Mouse (Mus musculus) adrenal gland, postnatal 10 days (tissue): Measurements from ENCODE around the gene Fstl3. TPM values are rescaled to one million over a fixed set of nuclear protein-coding genes. Genes with fewer than 3 reads are reported as not detected.

ENCODE experiments used
- DNase-seq: peaks from one replicate; pipeline ENCODE4 v3.0.0; 2021; ENCODE audit warnings: mixed read lengths
- total RNA-seq, 2 experiments: library from RNA; stranded (reverse); gene quantifications; 2 replicates each; pipeline ENCODE4 v1.2.3; 2021

The Fstl3 gene
- total RNA-seq, 2 experiments from 2014 or later, result 5.5 to 5.7 TPM

DNA sequence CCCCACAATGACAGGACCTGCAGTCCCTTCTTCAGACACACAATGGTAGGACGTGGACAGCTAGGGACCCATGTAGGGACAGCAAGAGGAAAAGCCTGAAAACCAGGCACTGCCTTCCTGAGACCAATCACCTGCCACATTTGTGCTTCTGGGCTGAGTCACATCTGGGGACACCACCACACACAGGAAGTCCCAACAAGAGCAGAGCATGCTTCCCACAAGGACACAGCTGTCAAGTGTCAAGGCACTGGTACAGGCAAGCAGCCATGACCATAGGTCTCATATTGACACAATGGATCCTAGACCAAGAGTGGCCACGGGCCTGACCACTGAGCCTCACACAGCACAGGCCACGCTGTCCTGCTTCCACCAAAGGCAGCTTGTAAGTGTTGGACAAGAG is 14.2 kb upstream of the Fstl3 start:
- no peak for DNase-seq

DNA sequence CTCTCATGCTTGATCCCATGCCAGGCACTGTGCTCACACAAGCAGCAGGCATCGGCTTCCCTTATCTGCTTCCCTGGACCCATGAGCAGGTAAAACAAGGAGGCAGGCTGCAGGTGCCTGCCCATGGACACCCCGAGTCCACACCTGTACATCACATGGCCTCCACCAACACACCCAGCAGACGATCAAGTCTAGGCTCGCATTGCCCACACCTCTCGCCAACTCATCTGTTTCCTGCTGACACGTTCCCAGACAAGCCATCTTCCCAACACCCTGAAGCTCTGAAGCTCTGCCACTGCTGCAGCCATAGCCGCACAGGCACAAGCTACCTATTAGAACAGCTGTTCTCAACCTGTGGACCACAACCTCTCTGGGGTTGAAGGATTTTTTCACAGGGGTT is 12.8 kb upstream of the Fstl3 start:
- DNase-seq, result no peak

DNA sequence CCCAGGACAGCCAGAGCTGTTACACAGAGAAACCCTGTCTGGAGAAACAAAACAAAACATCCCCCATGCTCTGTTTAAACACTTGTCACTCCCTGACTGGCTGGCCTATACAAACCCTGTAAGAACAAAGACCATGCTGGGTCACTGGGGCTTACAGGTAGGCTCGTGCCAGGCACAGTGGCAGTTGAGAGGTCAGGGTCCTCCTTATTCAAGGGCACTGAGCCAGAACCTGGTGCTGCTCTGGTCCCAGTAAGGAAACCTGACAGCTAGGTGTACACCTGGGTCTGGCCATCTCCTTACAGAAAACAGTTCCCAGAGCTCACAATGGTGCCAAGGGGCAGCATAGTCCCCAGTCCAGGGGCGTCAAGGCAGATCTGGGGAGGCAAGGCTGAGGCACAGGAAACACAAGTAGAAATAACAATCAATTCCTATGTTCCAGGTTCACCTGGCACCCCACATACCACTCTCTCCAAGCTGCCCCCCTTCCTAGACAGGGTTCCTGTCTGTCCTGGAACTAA is 11.8 kb upstream of the Fstl3 start:
- no peak for DNase-seq

DNA sequence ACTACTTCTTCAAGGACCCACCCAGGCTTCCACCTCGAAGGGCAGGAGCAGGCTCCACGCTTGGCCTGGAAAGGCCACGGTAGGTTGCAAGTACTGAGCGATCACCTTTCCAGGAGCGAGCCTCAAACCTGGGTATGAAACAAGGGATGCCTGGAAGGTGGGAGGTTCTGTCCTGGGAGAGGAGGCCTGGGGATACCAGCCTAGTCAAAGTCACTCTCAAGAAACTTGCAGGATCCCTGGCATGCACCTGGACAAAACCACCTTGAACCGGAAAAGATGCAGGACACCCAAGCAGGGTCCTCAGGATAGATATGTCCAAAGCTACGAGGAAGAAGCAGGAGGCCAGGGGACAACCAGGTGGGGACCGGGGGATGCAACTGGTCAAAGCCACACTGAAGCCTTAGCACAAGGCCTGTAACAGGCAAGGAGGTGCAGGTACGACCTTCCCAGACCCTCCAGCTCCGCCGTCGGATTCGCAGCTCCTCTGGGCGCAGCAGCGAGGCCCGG is 11.0 kb upstream of the Fstl3 start:
- no peak for DNase-seq

DNA sequence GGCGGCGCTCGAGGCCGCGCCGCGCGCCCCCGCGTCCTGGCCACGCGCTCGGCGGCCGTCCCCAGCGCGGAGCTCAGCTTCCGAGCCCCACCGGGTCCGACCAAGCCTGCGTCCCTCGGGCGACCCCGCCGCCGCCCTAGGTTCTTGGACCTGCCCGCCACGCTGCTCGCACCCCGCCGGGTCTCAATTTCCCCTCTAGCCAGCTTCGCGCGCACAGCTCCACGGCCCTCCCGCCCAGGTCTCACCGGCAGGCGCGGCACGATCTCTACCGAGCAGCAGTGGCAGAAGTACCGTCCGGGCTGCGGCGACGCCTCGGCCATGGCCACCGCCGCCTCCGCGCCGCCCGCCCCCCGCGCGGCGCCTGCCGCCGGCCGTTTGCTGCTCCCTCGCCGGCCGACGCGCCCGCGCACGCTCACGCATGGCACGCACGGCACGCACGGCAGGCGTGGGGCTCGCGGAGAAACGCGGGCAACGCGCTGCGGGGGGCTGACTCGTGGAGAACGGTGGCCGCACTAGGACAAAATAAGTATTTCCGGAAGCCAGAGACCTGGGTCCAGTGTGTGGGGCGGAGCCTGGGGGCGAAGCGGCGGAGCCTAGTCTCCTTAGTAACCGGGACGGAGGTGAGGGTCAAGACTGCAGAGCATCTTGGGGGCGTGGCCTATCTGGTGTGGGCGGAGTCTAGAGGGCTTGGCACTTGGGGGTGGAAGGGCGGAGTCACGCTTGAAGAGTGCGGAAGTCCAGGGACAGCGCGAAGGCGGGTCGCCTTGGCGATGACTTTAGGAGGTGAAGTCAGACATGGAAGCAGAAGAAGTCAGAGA is 10.4 kb upstream of the Fstl3 start, which contains the start of gene Rnf126:
TSS of gene Rnf126 (minus strand) at position 445 of the 818 bp plus-strand sequence.
- DNase-seq, result peak; percentile 99

DNA sequence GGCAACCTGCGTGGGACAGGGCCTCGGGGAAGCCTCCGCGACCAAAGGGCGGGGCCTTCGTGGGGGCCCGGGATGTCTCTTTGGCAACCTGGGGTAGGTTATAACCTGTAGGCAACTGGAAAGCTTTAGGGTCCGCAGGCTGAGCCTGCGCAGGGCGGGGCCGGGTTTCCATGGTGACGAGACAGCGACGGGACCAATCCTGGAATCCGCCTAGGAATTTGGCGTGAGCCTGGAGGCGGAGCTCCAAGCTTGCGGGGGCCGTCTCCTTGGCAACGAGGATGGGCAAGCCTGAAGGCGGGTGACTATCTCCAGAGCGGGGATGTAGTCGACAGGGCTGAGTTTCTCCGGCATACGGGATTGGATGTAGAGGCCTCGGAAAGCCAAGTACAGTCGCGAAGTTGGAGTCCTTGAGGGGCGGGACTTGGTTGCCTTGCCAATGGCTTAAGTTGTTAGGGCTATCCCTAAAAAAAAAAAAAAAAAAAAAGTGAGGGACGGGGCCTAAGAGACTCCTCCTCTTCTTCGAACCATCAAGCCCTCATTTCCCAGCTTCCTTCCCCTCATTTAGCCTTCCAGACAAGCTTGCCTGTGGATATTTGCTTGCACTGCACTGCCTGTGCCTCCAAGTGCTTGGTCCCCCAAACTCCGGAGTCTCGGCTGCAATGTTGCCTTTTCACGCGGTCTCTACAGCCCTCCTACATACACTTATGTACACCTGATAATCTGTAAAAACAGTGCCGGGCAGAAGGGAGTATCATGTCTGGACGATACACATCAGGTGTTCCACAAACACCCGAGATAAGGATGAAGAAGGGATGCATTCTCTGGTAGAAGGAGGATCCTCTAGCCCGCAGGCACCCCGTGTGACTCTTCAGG is 9.5 kb upstream of the Fstl3 start:
- peak; percentile 94 for DNase-seq

DNA sequence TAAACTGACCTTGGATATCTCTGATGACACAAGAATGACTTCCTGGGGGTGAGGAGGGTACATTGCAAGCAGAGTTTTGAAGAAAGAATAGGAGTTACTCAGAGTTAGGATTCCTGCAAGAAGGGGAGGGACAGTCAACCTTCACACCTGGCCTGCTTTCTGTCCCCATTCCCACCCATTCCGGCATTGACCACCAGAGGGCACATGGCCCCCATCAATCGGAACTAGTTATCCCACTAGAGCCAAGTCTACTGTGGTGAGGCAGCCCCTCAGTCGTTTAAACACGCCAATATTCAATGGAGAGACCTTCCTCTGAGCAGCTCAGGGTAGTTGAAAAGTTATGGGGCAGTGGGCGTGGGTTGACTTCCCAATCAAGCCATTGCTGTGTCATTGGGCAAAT is 8.7 kb upstream of the Fstl3 start:
- peak; percentile 82 for DNase-seq

DNA sequence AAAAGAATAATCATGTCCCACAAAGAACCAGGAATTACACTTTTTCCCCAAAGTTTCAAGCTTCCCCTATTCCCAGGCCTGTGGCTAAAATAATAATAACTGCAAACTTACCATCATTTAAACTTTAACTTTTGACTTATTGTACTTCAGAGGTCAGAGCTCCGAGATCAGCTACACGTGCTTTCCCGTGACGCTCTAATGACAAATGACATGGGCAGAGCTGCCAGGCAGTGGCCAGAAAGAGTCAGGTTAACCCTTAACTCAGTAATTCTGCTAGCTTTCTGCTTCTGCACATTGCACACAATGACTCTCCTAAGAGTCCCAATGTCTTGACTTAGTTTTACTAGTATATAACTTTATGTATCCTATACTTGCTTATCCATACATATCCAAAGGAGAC is 7.7 kb upstream of the Fstl3 start:
- no peak for DNase-seq

DNA sequence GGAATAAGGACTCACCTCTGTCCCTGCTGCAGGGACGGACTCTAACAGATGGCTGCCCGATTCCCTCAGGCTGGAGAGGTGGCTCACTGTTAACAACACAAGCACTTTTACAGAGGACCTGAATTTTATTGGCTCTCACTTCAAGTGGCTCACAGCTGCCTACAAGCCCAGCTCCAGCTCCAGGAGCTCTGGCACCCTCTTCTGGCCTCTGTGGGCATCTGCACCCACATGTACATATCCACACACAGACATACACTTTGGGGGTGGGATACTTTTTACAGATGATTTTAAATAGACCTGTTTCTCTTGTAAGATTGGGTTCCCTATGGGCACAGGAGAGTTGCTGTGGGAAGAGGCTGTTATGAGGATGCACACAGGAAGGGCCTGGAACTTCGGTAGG is 4.8 kb upstream of the Fstl3 start:
- DNase-seq, result no peak

DNA sequence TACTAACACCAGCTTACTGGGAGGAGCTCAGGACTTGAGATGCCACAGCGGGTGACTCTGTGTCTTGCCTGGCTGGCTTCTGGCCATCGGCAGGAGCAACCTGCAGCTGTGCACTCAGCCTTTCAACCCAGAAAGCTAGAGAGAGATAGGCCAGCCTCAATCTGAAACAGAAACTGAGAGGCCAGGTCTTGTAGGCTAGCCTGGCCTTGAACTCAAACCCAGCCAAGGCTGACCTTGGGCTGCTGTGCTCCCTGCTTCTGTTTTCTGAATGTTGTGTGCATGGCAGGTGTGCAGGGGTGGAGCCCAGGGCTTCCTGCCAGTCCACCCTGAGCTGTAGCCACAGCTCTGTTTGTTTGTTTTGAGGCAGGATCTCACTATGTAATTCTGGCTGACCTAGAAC is 3.9 kb upstream of the Fstl3 start:
- no peak for DNase-seq

DNA sequence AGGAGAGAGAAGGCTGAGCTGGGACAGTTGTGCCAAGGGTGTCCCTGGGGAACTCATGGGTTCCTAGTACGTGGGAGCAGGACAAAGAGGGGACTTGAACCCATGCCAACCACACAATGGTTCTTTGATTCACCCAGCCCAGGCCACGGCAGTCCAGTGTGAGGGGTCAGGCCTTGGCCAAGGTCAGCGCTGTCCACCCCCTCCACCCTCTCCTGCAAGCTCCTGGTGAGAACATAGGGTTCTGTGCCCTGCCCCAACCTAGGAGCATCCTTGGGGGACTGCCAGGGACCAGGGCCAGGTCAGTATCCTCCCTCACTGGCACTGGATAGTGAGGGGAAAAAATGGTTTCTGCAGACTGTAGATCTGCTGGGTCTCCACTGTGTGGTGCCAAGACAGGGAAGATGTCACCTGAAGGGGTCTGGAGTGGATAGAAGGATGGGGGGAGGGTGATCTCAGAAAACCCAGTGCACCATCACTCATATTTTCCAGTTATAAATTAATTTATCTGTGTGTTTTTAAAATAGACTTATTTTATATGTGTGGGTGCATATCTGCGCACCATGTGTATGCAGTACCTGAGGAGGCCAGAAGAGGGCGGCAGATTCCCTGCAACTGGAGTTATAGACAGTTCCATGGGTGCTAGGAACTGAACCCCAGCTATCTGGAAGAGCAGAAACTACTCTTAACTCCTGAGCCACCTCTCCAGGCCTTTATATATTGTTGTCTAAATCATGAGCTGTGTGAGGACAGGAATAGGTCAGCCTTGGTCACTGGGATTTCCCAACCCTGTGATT is 2.4 kb upstream of the Fstl3 start:
- no peak for DNase-seq

DNA sequence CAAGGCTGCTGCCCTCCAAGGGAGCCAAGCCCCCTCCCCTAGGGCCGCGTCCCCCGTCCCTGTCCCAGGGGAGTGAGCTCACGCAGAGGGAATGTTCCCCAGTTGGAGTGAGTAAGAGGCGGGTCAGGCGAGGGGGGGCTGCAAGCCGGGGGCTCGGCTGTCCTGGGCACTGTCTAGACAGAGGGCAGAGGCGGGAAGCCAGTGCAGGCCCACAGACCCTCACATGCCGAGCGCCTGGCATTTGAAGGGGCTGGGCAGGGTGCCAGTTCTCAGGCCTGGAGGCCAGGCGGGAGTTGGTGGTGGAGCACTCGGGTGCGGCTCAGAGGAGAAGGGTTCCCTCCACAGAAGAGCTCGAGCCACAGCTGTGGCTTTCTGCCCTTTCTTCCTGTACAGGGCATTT is 934 bp downstream of the Fstl3 start:
- DNase-seq, result peak; percentile 69

DNA sequence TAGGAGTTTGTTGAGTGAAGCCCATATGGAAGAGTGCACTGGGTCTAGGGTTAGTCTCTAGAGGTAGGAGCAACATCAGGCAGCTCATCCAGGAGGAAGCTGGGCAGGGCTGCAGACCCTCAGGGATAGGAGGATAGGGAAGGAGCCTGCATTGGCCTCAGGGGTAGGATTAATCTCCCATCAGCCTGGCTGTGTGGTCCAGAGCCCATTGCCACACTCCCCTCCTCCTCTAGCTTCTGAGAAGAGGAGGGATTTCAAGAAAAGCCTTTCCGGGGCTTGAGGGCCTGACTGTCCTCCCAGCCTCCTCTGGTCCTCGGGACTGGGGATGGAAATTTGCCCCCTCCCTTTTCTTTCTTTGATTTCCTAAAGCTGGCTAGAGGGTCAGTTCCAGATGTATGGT is 2.1 kb downstream of the Fstl3 start:
- DNase-seq, result no peak

DNA sequence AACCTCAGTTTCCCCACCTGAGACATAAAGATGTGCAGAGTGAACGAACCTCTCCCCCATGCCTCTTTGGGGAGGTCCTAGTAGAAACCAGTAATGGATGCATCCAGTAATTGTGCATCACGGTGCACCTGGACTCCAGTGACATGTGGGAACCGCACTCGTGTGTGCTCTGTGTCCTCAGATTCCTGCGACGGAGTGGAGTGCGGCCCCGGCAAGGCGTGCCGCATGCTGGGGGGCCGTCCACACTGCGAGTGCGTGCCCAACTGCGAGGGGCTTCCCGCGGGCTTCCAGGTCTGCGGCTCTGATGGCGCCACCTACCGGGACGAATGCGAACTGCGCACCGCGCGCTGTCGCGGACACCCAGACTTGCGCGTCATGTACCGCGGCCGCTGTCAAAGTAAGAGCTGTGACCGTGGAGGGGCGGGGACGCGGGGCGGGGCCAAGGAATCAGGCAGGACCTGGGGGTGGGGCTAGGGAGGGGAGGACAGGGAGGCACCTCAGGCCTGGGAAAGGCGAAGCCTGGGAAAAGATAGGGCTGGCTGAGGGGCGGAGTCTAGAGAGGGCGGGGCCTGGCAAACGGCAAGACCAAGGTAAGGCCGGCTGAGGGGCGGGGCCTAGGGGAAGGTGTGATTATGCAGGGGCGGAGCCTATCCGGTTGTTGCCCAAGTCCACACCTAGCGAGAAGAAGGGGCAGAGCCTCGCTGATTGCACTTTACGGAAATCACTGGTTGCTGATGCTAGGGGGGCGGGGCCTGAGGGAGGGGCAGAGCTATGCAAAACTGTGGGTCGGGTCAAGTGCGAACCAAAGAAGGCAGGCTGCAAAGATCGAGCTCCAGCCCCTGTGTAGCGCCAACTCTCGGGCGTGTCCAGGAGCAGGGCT is 3.0 kb downstream of the Fstl3 start:
- DNase-seq, result peak; percentile 97

DNA sequence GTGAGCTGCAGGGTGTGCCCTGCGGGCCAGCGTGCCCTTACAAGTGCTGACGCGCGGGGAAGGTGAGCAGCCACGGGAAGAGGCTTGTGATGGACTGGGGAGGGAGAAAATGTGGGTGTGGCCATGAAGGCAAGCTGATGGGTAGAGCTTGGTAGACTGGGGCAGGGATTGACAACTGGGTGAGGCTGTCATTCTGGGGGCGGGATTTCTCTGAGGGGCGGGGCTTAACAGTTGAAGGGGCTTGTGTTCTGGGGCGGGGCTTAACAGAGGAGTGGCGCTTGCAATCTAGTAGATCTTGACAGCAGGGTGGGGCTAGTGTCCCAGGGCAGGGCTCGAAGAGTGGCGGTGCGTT is 3.6 kb downstream of the Fstl3 start:
- DNase-seq, result no peak

DNA sequence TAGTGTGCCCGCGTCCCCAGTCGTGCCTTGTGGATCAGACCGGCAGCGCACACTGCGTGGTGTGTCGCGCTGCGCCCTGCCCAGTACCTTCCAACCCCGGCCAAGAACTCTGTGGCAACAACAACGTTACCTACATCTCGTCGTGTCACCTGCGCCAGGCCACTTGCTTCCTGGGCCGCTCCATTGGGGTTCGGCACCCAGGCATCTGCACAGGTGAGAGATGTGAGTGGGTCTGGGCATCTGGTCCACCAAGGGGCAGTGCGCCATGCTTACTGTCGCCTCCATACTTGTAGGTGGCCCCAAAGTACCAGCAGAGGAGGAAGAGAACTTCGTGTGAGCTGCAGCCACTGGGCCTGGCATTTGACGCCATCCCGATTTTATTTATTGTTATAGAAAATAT is 4.1 kb downstream of the Fstl3 start:
- no peak for DNase-seq

DNA sequence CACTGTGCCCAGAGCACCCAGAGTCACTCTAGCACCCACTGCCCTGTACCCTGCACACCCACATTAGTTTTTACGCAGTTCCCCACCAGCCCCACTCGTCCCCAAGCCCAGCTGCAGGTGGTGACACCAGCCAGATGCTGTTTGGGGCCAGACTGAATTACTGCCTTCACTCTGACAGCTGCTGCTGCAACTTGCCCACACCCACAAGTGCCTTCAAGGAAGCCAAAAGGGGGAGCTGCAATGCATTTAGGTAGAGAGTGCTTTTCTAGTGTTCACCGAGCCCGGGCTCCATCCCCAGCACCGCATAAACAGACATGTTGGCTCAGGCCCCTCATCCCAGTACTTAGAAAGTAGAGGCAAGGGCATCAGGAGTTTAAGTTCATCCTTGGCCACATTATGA is 4.9 kb downstream of the Fstl3 start:
- DNase-seq, result no peak

DNA sequence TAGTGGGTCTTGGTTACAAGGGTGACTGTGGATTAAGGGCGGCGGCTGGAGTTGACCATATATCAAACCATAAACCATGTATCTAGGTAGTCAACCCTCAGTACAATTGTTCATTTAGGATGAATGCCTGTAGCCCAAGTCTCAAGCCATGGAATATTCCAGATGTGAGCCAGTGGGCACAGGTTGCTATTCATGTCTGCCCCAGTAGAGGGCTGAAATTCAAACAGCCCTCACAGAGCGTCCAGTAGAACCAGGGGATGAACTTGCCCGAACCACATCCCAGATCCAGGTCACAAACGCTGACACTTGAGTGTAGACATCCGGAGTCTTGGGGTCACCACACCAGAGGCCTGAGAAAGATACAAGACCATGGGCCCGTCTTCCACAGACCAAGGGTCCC is 6.0 kb downstream of the Fstl3 start:
- DNase-seq, result no peak

DNA sequence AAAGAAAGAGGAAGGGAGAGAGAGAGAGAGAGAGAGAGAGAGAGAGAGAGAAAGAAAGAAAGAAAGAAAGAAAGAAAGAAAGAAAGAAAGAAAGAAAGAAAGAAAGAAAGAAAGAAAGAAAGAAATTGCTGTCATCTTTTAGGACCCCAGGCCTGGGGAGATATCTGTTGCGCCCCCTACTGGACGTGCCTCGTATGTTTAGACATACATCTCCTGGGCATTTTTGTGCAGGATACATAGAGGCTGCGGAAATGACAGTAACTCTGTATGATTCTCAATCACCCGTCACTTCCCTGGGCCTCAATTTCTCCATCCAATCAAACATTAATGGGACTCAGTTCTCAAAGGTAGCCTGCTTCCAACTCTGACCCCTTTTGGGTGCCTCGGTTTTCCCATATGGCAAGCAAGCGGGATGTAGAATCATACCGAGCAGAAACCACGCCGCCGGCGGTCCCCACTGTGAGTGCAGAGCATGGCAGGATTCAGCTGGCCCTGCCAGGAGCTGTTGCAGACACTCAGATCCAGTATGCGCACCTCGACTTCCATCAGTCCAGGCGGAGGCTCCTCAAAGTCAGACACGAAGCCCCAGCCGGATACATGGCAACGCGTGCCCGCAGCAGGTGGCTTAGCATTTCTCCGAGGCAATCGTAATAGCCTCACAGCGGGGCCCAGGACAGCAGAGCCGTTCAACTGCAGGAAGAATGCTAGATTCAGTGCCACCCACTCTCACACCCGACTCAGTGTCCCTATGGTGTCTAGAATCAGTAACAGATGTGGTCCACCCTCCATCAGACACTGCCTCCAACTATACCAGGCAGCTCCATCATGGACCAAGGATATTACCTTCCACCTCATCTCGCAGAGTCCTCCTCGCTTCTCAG is 7.1 kb downstream of the Fstl3 start:
- peak; percentile 68 for DNase-seq
